Mouse (Mus musculus) embryonic facial prominence, embryonic 13.5 days (tissue): ENCODE data around the gene E2f3. TPM values are rescaled to one million over a fixed set of nuclear protein-coding genes. Genes with fewer than 3 reads are reported as not detected.
A peak's percentile ranks its signal among the peaks of the same experiment; 100 is the strongest.

ENCODE experiments used
- ATAC-seq: fragments of 200-750 bp; cut with Nextera tagmentation; 2 replicates; pipeline ENCODE4 v1.8.0; 2017; ENCODE audit warnings: low read depth; ENCODE audit not compliant: insufficient number of reproducible peaks, insufficient read depth, low FRiP score, low TSS enrichment
- H3K27ac ChIP-seq: fragments of 300-500 bp; sonication (generic); 2 replicates; pipeline ENCODE4 v1.5.1; 2015; ENCODE audit warnings: moderate library complexity, mild to moderate bottlenecking, inconsistent platforms
- H3K27me3 ChIP-seq: fragments of 300-500 bp; sonication (generic); 2 replicates; pipeline ENCODE4 v1.6.1; 2015; ENCODE audit warnings: mild to moderate bottlenecking, inconsistent platforms
- H3K36me3 ChIP-seq: fragments of 300-500 bp; sonication (generic); 2 replicates; pipeline ENCODE4 v1.6.1; 2015; ENCODE audit warnings: mild to moderate bottlenecking, inconsistent platforms
- H3K4me1 ChIP-seq: fragments of 300-500 bp; sonication (generic); 2 replicates; pipeline ENCODE4 v1.6.1; 2015; ENCODE audit warnings: inconsistent platforms
- H3K4me2 ChIP-seq: fragments of 300-500 bp; sonication (generic); 2 replicates; pipeline ENCODE4 v1.6.1; 2015; ENCODE audit warnings: moderate library complexity, mild to moderate bottlenecking, inconsistent platforms
- H3K4me3 ChIP-seq: fragments of 300-500 bp; sonication (generic); 2 replicates; pipeline ENCODE4 v1.5.1; 2015; ENCODE audit warnings: mild to moderate bottlenecking, inconsistent platforms
- H3K9ac ChIP-seq: fragments of 300-500 bp; sonication (generic); 2 replicates; pipeline ENCODE4 v1.6.1; 2015; ENCODE audit warnings: mild to moderate bottlenecking, inconsistent platforms
- H3K9me3 ChIP-seq: fragments of 300-500 bp; sonication (generic); 2 replicates; pipeline ENCODE4 v1.6.1; 2016; ENCODE audit warnings: inconsistent platforms
- WGBS: fragments of 180-500 bp; shearing (Covaris S2); methylation state at CpG from one replicate; pipeline ENCODE4 v1.1.7; 2015; ENCODE audit warnings: mixed read lengths; 5-methylcytosine and 5-hydroxymethylcytosine counted together
- polyA plus RNA-seq: library from polyadenylated mRNA; unstranded; fragments of >200 nt; fragmentation: Nextera tagmentation; extraction: Ambion mirVana; gene quantifications from 2 replicates; pipeline ENCODE4 v1.2.1, GENCODE M21; 2015

The E2f3 gene
- polyA plus RNA-seq = 12.5 and 13.1 TPM in 2 replicates

- no peaks in the 10 kb centered on the region for H3K9me3 ChIP-seq
- peaks cover 19% of the 10 kb centered on the region for H3K4me1 ChIP-seq
- H3K36me3 ChIP-seq = no peaks in the 10 kb centered on the region
- ATAC-seq = peak; percentile 99
- H3K4me2 ChIP-seq = peak within 1 kb of the TSS; percentile 83
- H3K9ac ChIP-seq = peak within 1 kb of the TSS; percentile 95
- peak within 1 kb of the TSS; percentile 98 for H3K27ac ChIP-seq
- H3K27me3 ChIP-seq = no peaks in the 10 kb centered on the region
- peak within 1 kb of the TSS; percentile 92 for H3K4me3 ChIP-seq
- 1% methylated on average over 45 of the region's 45 CpGs for WGBS
Observed at GRCm38 (mm10) chr13:29985855-29986755, at the start of gene E2f3. TSS of gene E2f3 (minus strand) at chr13:29986063.

DNA sequence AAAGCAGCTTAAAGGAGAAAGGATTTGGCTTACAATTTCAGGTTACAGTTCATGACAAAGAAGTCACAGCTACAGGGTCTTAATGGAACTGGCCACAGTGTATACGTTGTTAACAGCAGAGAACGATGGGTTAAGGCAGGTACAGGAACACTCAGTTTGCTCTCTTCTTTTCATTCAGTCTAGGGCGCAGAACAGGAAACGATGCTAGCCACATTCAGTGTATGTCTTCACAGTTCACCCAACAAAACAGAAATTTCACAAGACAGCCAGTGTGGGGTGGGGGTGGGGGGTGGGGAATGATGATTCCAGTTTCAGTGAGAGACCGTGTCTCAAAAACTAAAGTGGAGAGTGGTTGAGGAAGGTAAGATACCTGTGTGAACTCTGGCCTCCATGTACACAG lies 48.7 kb upstream of the E2f3 start:
- 94% methylated on average over 5 of the region's 5 CpGs for WGBS
- Histone ChIP-seq H3K27me3 (no peaks in the 10 kb centered on the region), H3K9ac (no peak overlapping the region), H3K27ac (no peak overlapping the region), H3K4me1 (no peaks in the 10 kb centered on the region), H3K4me3 (no peak overlapping the region), H3K4me2 (no peak overlapping the region), H3K9me3 (no peaks in the 10 kb centered on the region), H3K36me3 (no peaks in the 10 kb centered on the region)
- no peak for ATAC-seq

DNA sequence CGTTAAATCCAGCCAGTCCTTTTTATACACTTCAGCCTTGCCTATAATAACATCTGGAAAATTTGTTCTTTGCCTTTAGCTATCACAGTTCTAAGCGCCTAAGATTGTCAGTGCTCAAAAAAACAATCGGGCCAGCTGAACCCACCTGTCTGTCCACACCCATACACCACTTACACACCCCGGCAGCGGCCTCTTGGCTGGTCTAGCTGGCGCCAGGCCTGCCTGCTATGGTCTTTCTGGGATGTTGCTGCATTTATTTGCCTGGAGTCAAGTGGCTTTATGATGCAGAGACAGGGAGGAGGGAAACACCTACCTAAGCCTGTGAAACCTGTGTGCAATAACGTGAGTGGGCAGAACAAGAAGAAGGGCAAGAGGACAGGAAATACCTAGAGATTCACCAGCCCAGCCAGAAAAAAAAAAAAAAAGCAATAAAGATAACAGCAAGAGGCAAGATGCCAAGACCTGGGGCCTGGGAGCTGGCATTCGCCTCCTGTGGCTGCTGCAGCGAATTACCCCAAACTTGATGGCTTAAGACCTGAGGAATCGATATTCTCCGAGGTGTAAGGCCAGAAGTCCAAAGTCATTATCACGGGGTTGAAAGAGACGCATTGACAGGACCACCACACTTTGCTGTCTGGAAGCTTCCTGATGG lies 45.9 kb upstream of the E2f3 start:
- no peaks in the 10 kb centered on the region for H3K9me3 ChIP-seq
- H3K4me2 ChIP-seq = no peak overlapping the region
- H3K4me3 ChIP-seq = no peak overlapping the region
- no peak overlapping the region for H3K9ac ChIP-seq
- H3K27ac ChIP-seq = no peak overlapping the region
- no peaks in the 10 kb centered on the region for H3K36me3 ChIP-seq
- H3K27me3 ChIP-seq = no peaks in the 10 kb centered on the region
- no peak for ATAC-seq
- no peaks in the 10 kb centered on the region for H3K4me1 ChIP-seq
- WGBS = 78% methylated on average over 13 of the region's 13 CpGs

GRCm38 (mm10) chr13:30027841-30028240 lies 42.0 kb upstream of the E2f3 start:
- Histone ChIP-seq H3K9me3 (no peaks in the 10 kb centered on the region), H3K4me3 (no peak overlapping the region), H3K4me1 (no peaks in the 10 kb centered on the region), H3K4me2 (no peak overlapping the region), H3K9ac (no peak overlapping the region), H3K27ac (no peak overlapping the region), H3K36me3 (no peaks in the 10 kb centered on the region), H3K27me3 (no peaks in the 10 kb centered on the region)
- 82% methylated on average over 3 of the region's 3 CpGs for WGBS
- ATAC-seq = no peak

- 82% methylated on average over 2 of the region's 2 CpGs for WGBS
Observed at GRCm38 (mm10) chr13:30022487-30022886, 36.6 kb upstream of the E2f3 start.

GRCm38 (mm10) chr13:30018573-30018972 lies 32.7 kb upstream of the E2f3 start:
- H3K4me3 ChIP-seq = no peak overlapping the region
- ATAC-seq = no peak
- no peak overlapping the region for H3K4me2 ChIP-seq
- H3K27me3 ChIP-seq = no peaks in the 10 kb centered on the region
- no peaks in the 10 kb centered on the region for H3K9me3 ChIP-seq
- H3K36me3 ChIP-seq = no peaks in the 10 kb centered on the region
- no peak overlapping the region for H3K27ac ChIP-seq
- 79% methylated on average over 2 of the region's 2 CpGs for WGBS
- H3K4me1 ChIP-seq = no peaks in the 10 kb centered on the region
- no peak overlapping the region for H3K9ac ChIP-seq

More at GRCm38 (mm10) chr13:30022487-30022886, 36.6 kb upstream of the E2f3 start:
- H3K4me3 ChIP-seq = no peak overlapping the region
- no peaks in the 10 kb centered on the region for H3K36me3 ChIP-seq
- no peaks in the 10 kb centered on the region for H3K4me1 ChIP-seq
- no peak overlapping the region for H3K27ac ChIP-seq
- H3K9ac ChIP-seq = no peak overlapping the region
- no peaks in the 10 kb centered on the region for H3K27me3 ChIP-seq
- H3K9me3 ChIP-seq = no peaks in the 10 kb centered on the region
- ATAC-seq = no peak
- no peak overlapping the region for H3K4me2 ChIP-seq

DNA sequence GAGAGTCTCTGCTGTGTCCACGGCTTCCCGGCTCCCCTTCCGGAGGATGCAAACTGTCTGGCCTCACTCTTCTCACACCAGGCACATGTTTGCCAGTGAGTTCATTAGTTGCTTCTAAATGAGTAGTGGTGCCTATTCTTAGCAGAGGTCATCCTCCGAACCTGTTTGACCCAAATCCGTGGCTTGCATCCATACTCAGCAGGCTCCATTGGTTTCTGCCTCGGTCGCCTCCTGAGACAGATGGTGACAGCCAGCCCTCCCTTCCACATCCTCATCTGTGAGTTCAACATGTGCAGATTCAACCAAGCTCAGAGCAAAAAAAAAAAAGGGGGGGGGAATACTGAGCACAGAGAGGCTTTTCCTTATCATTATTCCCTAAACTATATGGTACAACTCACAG lies 31.7 kb upstream of the E2f3 start:
- WGBS = 91% methylated on average over 7 of the region's 7 CpGs
- H3K4me1 ChIP-seq = no peaks in the 10 kb centered on the region
- no peak for ATAC-seq
- no peak overlapping the region for H3K27ac ChIP-seq
- no peaks in the 10 kb centered on the region for H3K27me3 ChIP-seq
- no peak overlapping the region for H3K4me2 ChIP-seq
- no peak overlapping the region for H3K9ac ChIP-seq
- H3K36me3 ChIP-seq = no peaks in the 10 kb centered on the region
- H3K9me3 ChIP-seq = no peaks in the 10 kb centered on the region
- H3K4me3 ChIP-seq = no peak overlapping the region

DNA sequence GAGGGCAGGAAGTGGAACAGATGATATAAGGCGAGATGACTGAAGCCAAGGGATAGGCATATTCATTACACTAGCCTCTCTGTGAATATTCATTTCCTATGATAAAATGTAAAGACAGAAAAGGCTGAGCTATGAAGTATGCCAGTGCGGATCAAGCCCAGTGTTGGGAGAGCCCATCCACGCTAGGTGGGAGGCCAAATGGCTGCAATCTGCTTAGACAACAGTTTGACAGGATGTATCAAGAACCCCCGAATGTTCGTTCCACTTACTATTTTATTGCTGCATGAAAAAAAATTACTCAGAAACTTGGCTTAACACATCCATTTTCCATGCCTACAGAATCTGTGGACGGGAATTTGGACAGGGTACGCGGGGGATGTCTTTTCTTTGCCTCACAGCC lies 28.7 kb upstream of the E2f3 start:
- 88% methylated on average over 8 of the region's 8 CpGs for WGBS
- ATAC-seq = no peak

GRCm38 (mm10) chr13:30012226-30012625 lies 26.4 kb upstream of the E2f3 start:
- Histone ChIP-seq H3K9me3 (no peaks in the 10 kb centered on the region), H3K9ac (no peak overlapping the region), H3K4me2 (no peak overlapping the region), H3K27me3 (no peaks in the 10 kb centered on the region), H3K4me1 (no peaks in the 10 kb centered on the region), H3K27ac (no peak overlapping the region), H3K4me3 (no peak overlapping the region), H3K36me3 (no peaks in the 10 kb centered on the region)
- no peak for ATAC-seq
- WGBS = 84% methylated on average over 6 of the region's 6 CpGs

More for the DNA sequence above, 28.7 kb upstream of the E2f3 start:
- Histone ChIP-seq H3K4me2 (no peak overlapping the region), H3K27me3 (no peaks in the 10 kb centered on the region), H3K4me3 (no peak overlapping the region), H3K9ac (no peak overlapping the region), H3K4me1 (no peaks in the 10 kb centered on the region), H3K27ac (no peak overlapping the region), H3K9me3 (no peaks in the 10 kb centered on the region), H3K36me3 (no peaks in the 10 kb centered on the region)

DNA sequence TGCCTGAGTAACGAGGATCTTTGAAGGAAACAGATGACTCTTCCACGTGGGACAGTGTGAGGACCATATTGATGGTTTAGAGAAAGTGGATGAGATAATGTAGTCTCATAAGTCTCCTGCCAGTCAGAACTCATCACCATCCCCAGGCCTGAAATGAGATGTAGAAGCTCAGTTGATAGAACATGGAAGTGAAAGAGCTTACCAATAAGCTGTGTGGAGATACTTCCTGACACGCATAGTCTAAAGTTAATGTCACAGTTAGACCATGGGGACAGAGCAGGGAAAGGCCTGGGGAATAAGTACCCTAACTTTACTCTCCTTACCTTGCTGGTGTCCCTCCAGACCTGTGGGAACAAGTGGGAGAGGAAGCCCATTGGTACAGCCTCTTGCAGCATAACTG lies 22.9 kb upstream of the E2f3 start:
- Histone ChIP-seq H3K4me2 (no peak overlapping the region), H3K4me3 (no peak overlapping the region), H3K27ac (no peak overlapping the region), H3K9me3 (no peaks in the 10 kb centered on the region), H3K36me3 (no peaks in the 10 kb centered on the region), H3K9ac (no peak overlapping the region), H3K4me1 (no peaks in the 10 kb centered on the region), H3K27me3 (no peaks in the 10 kb centered on the region)
- 84% methylated on average over 3 of the region's 3 CpGs for WGBS
- ATAC-seq = no peak

DNA sequence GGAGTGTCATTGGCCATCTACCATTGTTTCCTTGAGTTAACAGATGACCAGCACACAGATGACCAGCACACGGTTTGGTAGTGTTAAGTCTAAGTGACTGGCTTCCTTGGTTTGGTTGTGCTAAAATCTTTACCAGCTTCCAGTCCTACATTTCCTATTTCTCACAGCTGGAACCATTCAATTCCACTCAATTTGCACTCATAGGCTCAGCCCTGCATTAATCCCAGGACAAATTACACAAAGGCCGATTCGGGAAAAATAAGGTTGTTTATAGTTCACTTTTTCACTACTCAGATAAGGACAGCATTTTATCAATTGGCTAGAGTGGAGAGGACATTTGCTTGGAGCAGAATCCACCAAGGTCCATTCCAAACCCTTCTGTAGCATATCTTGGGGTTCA lies 19.6 kb upstream of the E2f3 start:
- Histone ChIP-seq H3K4me1 (peaks cover 12% of the 10 kb centered on the region), H3K27ac (no peak overlapping the region), H3K36me3 (no peaks in the 10 kb centered on the region), H3K4me2 (no peak overlapping the region), H3K27me3 (no peaks in the 10 kb centered on the region), H3K4me3 (no peak overlapping the region), H3K9ac (no peak overlapping the region), H3K9me3 (no peaks in the 10 kb centered on the region)
- WGBS = 68% methylated on average over 3 of the region's 3 CpGs
- ATAC-seq = no peak

DNA sequence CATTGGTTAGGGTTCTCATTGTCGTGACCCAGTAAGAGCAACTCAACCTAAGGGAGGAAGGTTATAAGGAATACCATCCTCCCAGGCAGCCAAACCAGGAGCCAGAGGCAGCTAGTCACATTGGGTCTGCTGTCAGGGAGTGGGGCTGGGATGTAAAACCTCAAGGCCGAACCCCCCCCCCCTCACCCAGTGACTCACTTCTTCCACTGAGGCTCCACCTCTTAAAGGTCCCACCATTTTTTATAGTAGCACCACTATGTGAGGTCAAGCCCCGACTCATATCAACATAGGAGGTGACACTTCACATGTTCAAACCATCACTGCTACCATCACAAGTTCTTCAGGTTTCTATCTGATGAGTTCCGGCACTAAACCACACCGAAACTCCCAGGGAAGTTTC lies 19.0 kb upstream of the E2f3 start:
- 90% methylated on average over 5 of the region's 5 CpGs for WGBS
- H3K4me2 ChIP-seq = no peak overlapping the region
- H3K27ac ChIP-seq = no peak overlapping the region
- H3K4me3 ChIP-seq = no peak overlapping the region
- H3K9ac ChIP-seq = no peak overlapping the region
- no peaks in the 10 kb centered on the region for H3K36me3 ChIP-seq
- no peaks in the 10 kb centered on the region for H3K9me3 ChIP-seq
- no peak for ATAC-seq
- H3K4me1 ChIP-seq = peaks cover 14% of the 10 kb centered on the region
- H3K27me3 ChIP-seq = no peaks in the 10 kb centered on the region
